Mouse (Mus musculus): ENCODE data around the gene Plxdc2. TPM values are rescaled to one million over a fixed set of nuclear protein-coding genes. Genes with fewer than 3 reads are reported as not detected.
"Not testable (repeated sequence)": the region's sequence is repeated elsewhere in the genome, so short reads cannot be mapped to it uniquely, and the experiment has no call there.

Plxdc2 gene
- total RNA-seq, 2 experiments from 2014 or later = 24.3 to 26.4 TPM

GRCm38 (mm10) chr2:16709885-16710284 lies 353.8 kb downstream of the Plxdc2 start:
- no peak for DNase-seq
- intact Hi-C loops (cut with DNase I) = no loop called here

- no peak for DNase-seq
- intact Hi-C loops (cut with DNase I) = no loop called here
Measured at GRCm38 (mm10) chr2:16731033-16731432, 374.9 kb downstream of the Plxdc2 start.

- intact Hi-C loops (cut with DNase I) = no loop called here
Measured at GRCm38 (mm10) chr2:16734381-16734780, 378.3 kb downstream of the Plxdc2 start.

GRCm38 (mm10) chr2:16738241-16738640 lies 382.1 kb downstream of the Plxdc2 start:
- DNase-seq = peak; percentile 76 to 81
- intact Hi-C loops (cut with DNase I) = loop anchor here (5.0 kb wide), 1 partner anchor 154 kb away; no protein-coding TSS in a partner anchor

More at GRCm38 (mm10) chr2:16734381-16734780, 378.3 kb downstream of the Plxdc2 start:
- peak; percentile 24 to 58 for DNase-seq

GRCm38 (mm10) chr2:16741813-16742212 lies 385.7 kb downstream of the Plxdc2 start:
- no peak for DNase-seq
- intact Hi-C loops (cut with DNase I) = no loop called here

GRCm38 (mm10) chr2:16743568-16743967 lies 387.5 kb downstream of the Plxdc2 start:
- DNase-seq = no peak
- intact Hi-C loops (cut with DNase I) = no loop called here

- DNase-seq = no peak
- intact Hi-C loops (cut with DNase I) = no loop called here
Measured at GRCm38 (mm10) chr2:16749302-16749909, 393.3 kb downstream of the Plxdc2 start.

- intact Hi-C loops (cut with DNase I) = no loop called here
- no peak for DNase-seq
Measured at GRCm38 (mm10) chr2:16757158-16757557, 401.1 kb downstream of the Plxdc2 start.

- intact Hi-C loops (cut with DNase I) = no loop called here
- DNase-seq = no peak
Measured at GRCm38 (mm10) chr2:16759766-16760165, 403.7 kb downstream of the Plxdc2 start.

- DNase-seq; intact Hi-C loops (cut with DNase I): not testable (repeated sequence)
Measured at GRCm38 (mm10) chr2:16769149-16769548, 413.0 kb downstream of the Plxdc2 start.

- intact Hi-C loops (cut with DNase I) = no loop called here
- DNase-seq = no peak
Measured at GRCm38 (mm10) chr2:16773398-16774113, 417.5 kb downstream of the Plxdc2 start.

- no peak for DNase-seq
- intact Hi-C loops (cut with DNase I) = no loop called here
Measured at GRCm38 (mm10) chr2:16774114-16774433, 418.0 kb downstream of the Plxdc2 start.

GRCm38 (mm10) chr2:16795283-16795682 lies 439.2 kb downstream of the Plxdc2 start:
- no peak for DNase-seq
- intact Hi-C loops (cut with DNase I) = no loop called here
